Mouse (Mus musculus): Measurements from ENCODE around the gene Tram2.

Tram2 gene

GRCm38 (mm10) chr1:21010282-21010800, 68.7 kb downstream of the Tram2 start:
- no peak for DNase-seq (ENCODE audit: low read depth, low spot score)

GRCm38 (mm10) chr1:21008891-21009290, 70.1 kb downstream of the Tram2 start:
- DNase-seq (ENCODE audit: low read depth, low spot score) = no peak

GRCm38 (mm10) chr1:21007941-21008701, 70.9 kb downstream of the Tram2 start:
- DNase-seq (ENCODE audit: low read depth, low spot score) = no peak

- no peak for DNase-seq (ENCODE audit: low read depth, low spot score)
These were observed 72.3 kb downstream of the Tram2 start for GRCm38 (mm10) chr1:21006775-21007174.

- DNase-seq (ENCODE audit: low read depth, low spot score) = no peak
These were observed 74.4 kb downstream of the Tram2 start for GRCm38 (mm10) chr1:21004596-21004995.

- no peak for DNase-seq (ENCODE audit: low read depth, low spot score)
These were observed 76.5 kb downstream of the Tram2 start for GRCm38 (mm10) chr1:21002246-21003142.

GRCm38 (mm10) chr1:20997881-20998389, 81.1 kb downstream of the Tram2 start:
- DNase-seq (ENCODE audit: low read depth, low spot score) = no peak

GRCm38 (mm10) chr1:20997328-20997689, 81.7 kb downstream of the Tram2 start:
- no peak for DNase-seq (ENCODE audit: low read depth, low spot score)

GRCm38 (mm10) chr1:20996603-20997327, 82.3 kb downstream of the Tram2 start:
- DNase-seq (ENCODE audit: low read depth, low spot score) = no peak

- no peak for DNase-seq (ENCODE audit: low read depth, low spot score)
These were observed 83.6 kb downstream of the Tram2 start for GRCm38 (mm10) chr1:20995331-20995986.

- no peak for DNase-seq (ENCODE audit: low read depth, low spot score)
These were observed 84.7 kb downstream of the Tram2 start for GRCm38 (mm10) chr1:20994338-20994737.

GRCm38 (mm10) chr1:20993690-20994089, 85.3 kb downstream of the Tram2 start:
- no peak for DNase-seq (ENCODE audit: low read depth, low spot score)

- no peak for DNase-seq (ENCODE audit: low read depth, low spot score)
These were observed 89.5 kb downstream of the Tram2 start for GRCm38 (mm10) chr1:20989461-20990083.

GRCm38 (mm10) chr1:20986378-20987056, 92.5 kb downstream of the Tram2 start:
- no peak for DNase-seq (ENCODE audit: low read depth, low spot score)

GRCm38 (mm10) chr1:20984582-20984981, 94.4 kb downstream of the Tram2 start:
- DNase-seq (ENCODE audit: low read depth, low spot score) = no peak

- DNase-seq (ENCODE audit: low read depth, low spot score) = no peak
These were observed 94.9 kb downstream of the Tram2 start for GRCm38 (mm10) chr1:20984103-20984502.

- no peak for DNase-seq (ENCODE audit: low read depth, low spot score)
These were observed 97.3 kb downstream of the Tram2 start for GRCm38 (mm10) chr1:20981764-20982163.

GRCm38 (mm10) chr1:20980553-20980952, 98.5 kb downstream of the Tram2 start:
- no peak for DNase-seq (ENCODE audit: low read depth, low spot score)

- no peak for DNase-seq (ENCODE audit: low read depth, low spot score)
These were observed 104.5 kb downstream of the Tram2 start for GRCm38 (mm10) chr1:20974341-20975135.

Measured in telencephalon, adult 2 months (tissue).